Comparison of ENCODE assay signal across 16 mouse cellular contexts in genomic region chr9:30577243-30577642, GRCm38 (mm10).
"Had no signal": no experiment of that assay in that cellular context is flagged by ENCODE, and none has a peak within 500 bp of the region (broad histone marks: within the 10 kb centered on the region; RNA-seq: fewer than 3 reads in every experiment).

No protein-coding gene starts in this region.

- H3K4me3 ChIP-seq: limb, embryonic 12.5 days; limb, embryonic 15.5 days; midbrain, embryonic 12.5 days; midbrain, embryonic 15.5 days; neural tube, embryonic 13.5 days had no signal

- ATAC-seq: liver, postnatal 0 days; lung, postnatal 0 days; midbrain, embryonic 15.5 days had no signal

- H3K4me1 ChIP-seq: midbrain, embryonic 15.5 days; neural tube, embryonic 13.5 days had no signal

- H3K27ac ChIP-seq: limb, embryonic 12.5 days; limb, embryonic 15.5 days; liver, embryonic 14.5 days; macrophage; midbrain, embryonic 12.5 days; midbrain, embryonic 15.5 days; neural tube, embryonic 13.5 days had no signal

- H3K27me3 ChIP-seq: limb, embryonic 12.5 days; limb, embryonic 15.5 days; midbrain, embryonic 15.5 days; neural tube, embryonic 13.5 days had no signal

- DNase-seq: kidney, postnatal 14 days; kidney, postnatal 4 days; left cerebral cortex, postnatal 4 days; liver, postnatal 0 days; lung, embryonic 14.5 days; thymus, adult 18-20 months; thymus, postnatal 36 days had no signal

- H3K9ac ChIP-seq: limb, embryonic 12.5 days; limb, embryonic 15.5 days; liver, embryonic 14.5 days; liver, postnatal 0 days; lung, embryonic 14.5 days; midbrain, embryonic 12.5 days; midbrain, embryonic 15.5 days; neural tube, embryonic 13.5 days had no signal

- H3K4me2 ChIP-seq: limb, embryonic 12.5 days; limb, embryonic 15.5 days; liver, embryonic 11.5 days; lung, embryonic 14.5 days; midbrain, embryonic 12.5 days; midbrain, embryonic 15.5 days; neural tube, embryonic 13.5 days had no signal

- H3K36me3 ChIP-seq: limb, embryonic 12.5 days; limb, embryonic 15.5 days; midbrain, embryonic 12.5 days; midbrain, embryonic 15.5 days; neural tube, embryonic 13.5 days had no signal

- H3K9me3 ChIP-seq: limb, embryonic 12.5 days; limb, embryonic 15.5 days; midbrain, embryonic 12.5 days; midbrain, embryonic 15.5 days; neural tube, embryonic 13.5 days had no signal
